Mouse (Mus musculus): Measurements from ENCODE around the gene Chrna5. TPM values are rescaled to one million over a fixed set of nuclear protein-coding genes. Genes with fewer than 3 reads are reported as not detected.

Gene Chrna5
- polyA plus RNA-seq, 1 experiment, result 9.2 TPM

- H3K36me3 ChIP-seq (ENCODE audit: control insufficient read depth, insufficient read depth, low read length), result no peaks in the 10 kb centered on the region
- no peaks in the 10 kb centered on the region for H3K4me1 ChIP-seq (ENCODE audit: control insufficient read depth, insufficient read depth, low read length)
- no peaks in the 10 kb centered on the region for H3K27me3 ChIP-seq (ENCODE audit: control insufficient read depth, insufficient read depth, low read length)
- H3K4me3 ChIP-seq (ENCODE audit: control insufficient read depth, low read depth, low read length), result no peak overlapping the region
- no peak overlapping the region for H3K27ac ChIP-seq (ENCODE audit: control insufficient read depth, insufficient read depth, low read depth, low read length)
- TF ChIP-seq POLR2A (IDR thresholded peaks at IDR 0.05; ENCODE audit: control insufficient read depth, low read depth, low read length) (no peak), CTCF (IDR thresholded peaks at IDR 0.05; ENCODE audit: control insufficient read depth, insufficient read depth, insufficient replicate concordance, low read depth, low read length) (no peak)
These were observed 60.7 kb downstream of the Chrna5 start for GRCm38 (mm10) chr9:55041389-55041788.

DNA sequence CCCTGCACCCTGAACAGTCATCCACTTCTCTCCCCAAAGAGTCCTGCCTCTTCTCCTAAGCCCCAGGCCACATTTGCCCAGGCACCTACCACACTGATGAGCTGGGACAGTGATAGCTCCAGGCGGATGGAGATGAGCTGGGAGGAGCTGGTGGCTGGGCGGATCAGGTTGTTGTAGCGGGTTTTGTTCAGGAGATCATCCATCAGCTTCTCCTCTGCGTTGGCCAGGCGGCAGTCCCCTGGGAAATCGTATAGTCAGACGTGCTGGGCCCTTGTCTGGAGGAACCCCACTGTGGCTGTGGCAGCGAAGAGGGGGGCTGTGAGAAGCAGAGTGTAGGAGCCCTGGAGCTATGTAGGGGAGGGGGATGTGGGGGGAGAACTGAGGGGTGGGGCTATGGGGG, 63.0 kb downstream of the Chrna5 start:
- Histone ChIP-seq H3K27ac (ENCODE audit: control insufficient read depth, insufficient read depth, low read depth, low read length) (no peak overlapping the region), H3K4me1 (ENCODE audit: control insufficient read depth, insufficient read depth, low read length) (peaks cover 7% of the 10 kb centered on the region), H3K36me3 (ENCODE audit: control insufficient read depth, insufficient read depth, low read length) (no peaks in the 10 kb centered on the region), H3K27me3 (ENCODE audit: control insufficient read depth, insufficient read depth, low read length) (no peaks in the 10 kb centered on the region), H3K4me3 (ENCODE audit: control insufficient read depth, low read depth, low read length) (no peak overlapping the region)
- TF ChIP-seq CTCF (IDR thresholded peaks at IDR 0.05; ENCODE audit: control insufficient read depth, insufficient read depth, insufficient replicate concordance, low read depth, low read length) (no peak), POLR2A (IDR thresholded peaks at IDR 0.05; ENCODE audit: control insufficient read depth, low read depth, low read length) (no peak)

- H3K36me3 ChIP-seq (ENCODE audit: control insufficient read depth, insufficient read depth, low read length), result no peaks in the 10 kb centered on the region
- no peak for TF ChIP-seq CTCF (IDR thresholded peaks at IDR 0.05; ENCODE audit: control insufficient read depth, insufficient read depth, insufficient replicate concordance, low read depth, low read length)
- no peak for TF ChIP-seq POLR2A (IDR thresholded peaks at IDR 0.05; ENCODE audit: control insufficient read depth, low read depth, low read length)
- peaks cover 11% of the 10 kb centered on the region for H3K4me1 ChIP-seq (ENCODE audit: control insufficient read depth, insufficient read depth, low read length)
- H3K4me3 ChIP-seq (ENCODE audit: control insufficient read depth, low read depth, low read length), result no peak overlapping the region
- H3K27me3 ChIP-seq (ENCODE audit: control insufficient read depth, insufficient read depth, low read length), result no peaks in the 10 kb centered on the region
- H3K27ac ChIP-seq (ENCODE audit: control insufficient read depth, insufficient read depth, low read depth, low read length), result no peak overlapping the region
These were observed 64.3 kb downstream of the Chrna5 start for GRCm38 (mm10) chr9:55045001-55045400.

GRCm38 (mm10) chr9:55046764-55047163, 66.1 kb downstream of the Chrna5 start:
- no peaks in the 10 kb centered on the region for H3K27me3 ChIP-seq (ENCODE audit: control insufficient read depth, insufficient read depth, low read length)
- no peak overlapping the region for H3K27ac ChIP-seq (ENCODE audit: control insufficient read depth, insufficient read depth, low read depth, low read length)
- TF ChIP-seq POLR2A (IDR thresholded peaks at IDR 0.05; ENCODE audit: control insufficient read depth, low read depth, low read length), result no peak
- TF ChIP-seq CTCF (IDR thresholded peaks at IDR 0.05; ENCODE audit: control insufficient read depth, insufficient read depth, insufficient replicate concordance, low read depth, low read length), result no peak
- peaks cover 11% of the 10 kb centered on the region for H3K4me1 ChIP-seq (ENCODE audit: control insufficient read depth, insufficient read depth, low read length)
- no peak overlapping the region for H3K4me3 ChIP-seq (ENCODE audit: control insufficient read depth, low read depth, low read length)
- no peaks in the 10 kb centered on the region for H3K36me3 ChIP-seq (ENCODE audit: control insufficient read depth, insufficient read depth, low read length)

DNA sequence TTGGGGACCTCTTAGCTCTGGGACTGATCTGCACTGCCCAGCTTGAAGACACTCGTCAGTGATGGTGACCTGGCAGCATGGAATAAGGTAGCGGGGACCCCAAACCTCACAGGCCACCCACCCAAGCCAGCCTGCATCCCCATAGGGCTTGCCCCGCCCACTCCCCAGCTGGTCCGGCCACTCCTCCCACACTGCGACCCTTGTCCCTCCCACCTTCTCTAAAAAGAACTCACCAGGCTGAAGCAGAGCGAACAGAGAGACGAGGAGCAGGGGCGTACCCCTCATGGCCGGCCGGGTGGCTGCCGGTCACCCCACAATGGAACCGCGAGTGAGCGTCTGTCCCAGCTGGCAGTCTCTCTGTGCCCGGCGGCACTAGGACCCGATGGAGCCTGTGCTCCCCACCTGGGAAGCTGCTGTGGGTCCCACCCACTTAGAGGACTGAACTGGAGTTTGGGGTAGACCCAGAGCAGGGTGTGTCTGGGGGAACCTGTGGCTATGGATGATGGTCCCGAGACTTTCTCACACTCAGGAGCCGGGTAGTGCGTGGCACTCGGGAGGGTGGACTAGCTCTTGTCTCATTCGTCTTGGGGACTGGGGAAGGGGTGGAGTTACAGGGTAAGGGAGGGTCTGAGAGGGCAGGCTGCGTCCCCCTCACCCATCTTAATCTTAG, 67.7 kb downstream of the Chrna5 start, which contains the start of gene Chrnb4:
TSS of gene Chrnb4 (minus strand) at position 569 of the 670 bp plus-strand sequence.
- H3K4me1 ChIP-seq (ENCODE audit: control insufficient read depth, insufficient read depth, low read length), result peaks cover 11% of the 10 kb centered on the region
- no peak for TF ChIP-seq CTCF (IDR thresholded peaks at IDR 0.05; ENCODE audit: control insufficient read depth, insufficient read depth, insufficient replicate concordance, low read depth, low read length)
- peak within 1 kb of the TSS; percentile 38 for H3K4me3 ChIP-seq (ENCODE audit: control insufficient read depth, low read depth, low read length)
- H3K27me3 ChIP-seq (ENCODE audit: control insufficient read depth, insufficient read depth, low read length), result no peaks in the 10 kb centered on the region
- no peak within 1 kb of the TSS for H3K27ac ChIP-seq (ENCODE audit: control insufficient read depth, insufficient read depth, low read depth, low read length)
- no peaks in the 10 kb centered on the region for H3K36me3 ChIP-seq (ENCODE audit: control insufficient read depth, insufficient read depth, low read length)

DNA sequence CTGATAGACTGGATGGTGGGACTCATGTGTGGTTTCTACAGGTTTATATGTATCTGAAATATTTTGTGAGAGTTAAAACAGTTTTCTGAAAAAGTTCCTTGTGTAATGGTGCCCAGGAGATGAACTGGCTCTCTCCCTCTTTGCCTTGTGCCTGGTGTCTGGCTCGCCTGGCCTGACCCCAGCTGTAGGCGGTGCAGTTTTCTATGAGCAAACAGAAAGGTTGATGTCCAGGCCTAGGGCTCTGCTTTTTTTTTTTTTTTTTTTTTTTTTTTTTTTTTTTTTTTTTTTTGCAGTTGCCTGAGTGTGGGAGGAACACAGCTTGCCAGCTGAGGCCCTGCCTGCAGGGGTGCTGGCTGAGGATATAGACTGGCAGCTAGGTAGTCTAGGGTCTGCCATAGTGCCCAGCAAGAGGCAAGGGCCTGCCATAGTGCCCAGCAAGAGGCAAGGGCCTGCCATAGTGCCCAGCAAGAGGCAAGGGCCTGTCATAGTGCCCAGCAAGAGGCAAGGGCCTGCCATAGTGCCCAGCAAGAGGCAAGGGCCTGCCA, 74.8 kb downstream of the Chrna5 start:
- Histone ChIP-seq H3K36me3 (ENCODE audit: control insufficient read depth, insufficient read depth, low read length) (no peaks in the 10 kb centered on the region), H3K4me1 (ENCODE audit: control insufficient read depth, insufficient read depth, low read length) (no peaks in the 10 kb centered on the region), H3K4me3 (ENCODE audit: control insufficient read depth, low read depth, low read length) (no peak overlapping the region), H3K27ac (ENCODE audit: control insufficient read depth, insufficient read depth, low read depth, low read length) (no peak overlapping the region), H3K27me3 (ENCODE audit: control insufficient read depth, insufficient read depth, low read length) (no peaks in the 10 kb centered on the region)
- TF ChIP-seq CTCF (IDR thresholded peaks at IDR 0.05; ENCODE audit: control insufficient read depth, insufficient read depth, insufficient replicate concordance, low read depth, low read length) (no peak), POLR2A (IDR thresholded peaks at IDR 0.05; ENCODE audit: control insufficient read depth, low read depth, low read length) (no peak)

Other genes starting within 250 kb of the Chrna5 start
- 24.5 and 26.9 TPM in 2 replicates for gene Wdr61, start 246.4 kb upstream of the Chrna5 start, polyA plus RNA-seq (2012; rRNA removed)
- 12.2 and 13.1 TPM in 2 replicates for gene Crabp1, start 216.1 kb upstream of the Chrna5 start, polyA plus RNA-seq (2012; rRNA removed)
- 25.2 and 36.5 TPM in 2 replicates for gene Ireb2, start 117.1 kb upstream of the Chrna5 start, polyA plus RNA-seq (2012; rRNA removed)
- 0.16 and 0.36 TPM in 2 replicates for gene Hykk, start 63.6 kb upstream of the Chrna5 start, polyA plus RNA-seq (2012; rRNA removed)
- 56.6 and 80.4 TPM in 2 replicates for gene Psma4, start 30.1 kb upstream of the Chrna5 start, polyA plus RNA-seq (2012; rRNA removed)
- 0.25 TPM in 1 of 2 replicates, not detected in the other for gene AY074887, start 29.9 kb upstream of the Chrna5 start, polyA plus RNA-seq (2012; rRNA removed)
- 0.05 and 0.06 TPM in 2 replicates for gene Chrna3, start 45.7 kb downstream of the Chrna5 start, polyA plus RNA-seq (2012; rRNA removed)
- 1.7 and 2.0 TPM in 2 replicates for gene Chrnb4, start 67.9 kb downstream of the Chrna5 start, polyA plus RNA-seq (2012; rRNA removed)
- 19.0 and 19.8 TPM in 2 replicates for gene Ube2q2, start 168.0 kb downstream of the Chrna5 start, polyA plus RNA-seq (2012; rRNA removed)
- gene Fbxo22, start 228.0 kb downstream of the Chrna5 start, polyA plus RNA-seq (2012; rRNA removed), result 4.9 and 6.2 TPM in 2 replicates